ENCODE assay signal across 26 mouse cellular contexts in genomic region chr10:122603960-122604359, GRCm38 (mm10).
DNase-seq lines count a peak whose midpoint lies in the region; ATAC-seq and TF ChIP-seq lines count a peak whose summit lies in the region.
"Had no signal": no experiment of that assay in that cellular context is flagged by ENCODE, and none has a peak within 500 bp of the region (broad histone marks: within the 10 kb centered on the region; RNA-seq: fewer than 3 reads in every experiment).

No protein-coding gene starts in this region.

- DNase-seq in heart, adult 11 months, result peak; percentile 22
- DNase-seq in heart, embryonic 10.5 days (ENCODE audit: low spot score), result no peak
- no peak for DNase-seq in midbrain, postnatal 0 days (ENCODE audit: low spot score)
- peak; percentile 4 for DNase-seq in A20 (ENCODE audit: low read depth, low spot score)
- DNase-seq in brain, adult 2 months (ENCODE audit: low read depth, low spot score), result peak; percentile 17
- no peak for DNase-seq in embryo, embryonic 11 days
- no peak for DNase-seq in adrenal gland, postnatal 4 days (ENCODE audit: low spot score in 2 of 2)
- DNase-seq: adrenal gland, adult 8-10 months; adrenal gland, postnatal 14 days; adrenal gland, postnatal 36 days; cerebellum, adult 11 months; cerebellum, adult 18-20 months; cerebellum, adult 9-10 months; cerebellum, postnatal 10 days; cerebellum, postnatal 25 days; forebrain, postnatal 0 days had no signal

- H3K9ac ChIP-seq in midbrain, embryonic 13.5 days (replicated peaks), result no peak overlapping the region
- H3K9ac ChIP-seq in midbrain, postnatal 0 days (replicated peaks; ENCODE audit: low read length, poor library complexity, severe bottlenecking), result no peak overlapping the region
- H3K9ac ChIP-seq: embryonic facial prominence, embryonic 13.5 days; embryonic facial prominence, embryonic 15.5 days; forebrain, embryonic 13.5 days; forebrain, embryonic 15.5 days; forebrain, postnatal 0 days had no signal

- 0 out of 2 replicates have a peak, but pooled peaks have one; percentile 51 for ATAC-seq in midbrain, embryonic 13.5 days
- no peak for ATAC-seq in midbrain, postnatal 0 days (ENCODE audit: low FRiP score)
- ATAC-seq: activated CD4-positive, CD25-positive, alpha-beta regulatory T cell, adult 4 months; forebrain, embryonic 13.5 days; forebrain, embryonic 15.5 days; forebrain, postnatal 0 days; Patski had no signal

- no peaks in the 10 kb centered on the region for H3K27me3 ChIP-seq in heart, embryonic 10.5 days (ENCODE audit: insufficient read depth, poor library complexity, severe bottlenecking)
- no peaks in the 10 kb centered on the region for H3K27me3 ChIP-seq in midbrain, embryonic 13.5 days
- no peaks in the 10 kb centered on the region for H3K27me3 ChIP-seq in midbrain, postnatal 0 days (ENCODE audit: insufficient read depth, low read length)
- H3K27me3 ChIP-seq: embryonic facial prominence, embryonic 13.5 days; embryonic facial prominence, embryonic 15.5 days; forebrain, embryonic 13.5 days; forebrain, embryonic 15.5 days; Patski had no signal

- no peaks in the 10 kb centered on the region for H3K9me3 ChIP-seq in heart, embryonic 10.5 days
- no peaks in the 10 kb centered on the region for H3K9me3 ChIP-seq in midbrain, embryonic 13.5 days
- H3K9me3 ChIP-seq in midbrain, postnatal 0 days (ENCODE audit: low read length), result no peaks in the 10 kb centered on the region
- H3K9me3 ChIP-seq: embryonic facial prominence, embryonic 13.5 days; embryonic facial prominence, embryonic 15.5 days; forebrain, embryonic 10.5 days; forebrain, embryonic 13.5 days; forebrain, embryonic 15.5 days had no signal

- no peak overlapping the region for H3K27ac ChIP-seq in heart, embryonic 10.5 days
- no peak overlapping the region for H3K27ac ChIP-seq in midbrain, embryonic 13.5 days
- H3K27ac ChIP-seq in midbrain, postnatal 0 days (ENCODE audit: low read depth, low read length), result no peak overlapping the region
- H3K27ac ChIP-seq: embryonic facial prominence, embryonic 13.5 days; embryonic facial prominence, embryonic 15.5 days; forebrain, embryonic 10.5 days; forebrain, embryonic 13.5 days; forebrain, embryonic 15.5 days had no signal

- no peak overlapping the region for H3K4me2 ChIP-seq in midbrain, embryonic 13.5 days (replicated peaks)
- H3K4me2 ChIP-seq in midbrain, postnatal 0 days (ENCODE audit: low read depth, low read length, poor library complexity, severe bottlenecking), result no peak overlapping the region
- H3K4me2 ChIP-seq: embryonic facial prominence, embryonic 13.5 days; embryonic facial prominence, embryonic 15.5 days; forebrain, embryonic 13.5 days; forebrain, embryonic 15.5 days had no signal

- 74% methylated on average over 1 of the region's 1 CpGs for WGBS in heart, embryonic 10.5 days
- 24% methylated on average over 1 of the region's 1 CpGs for WGBS in midbrain, embryonic 13.5 days
- WGBS in midbrain, postnatal 0 days, result 7% methylated on average over 1 of the region's 1 CpGs

- TF ChIP-seq CTCF in midbrain, postnatal 0 days (IDR thresholded peaks at IDR 0.05), result no peak

- H3K4me1 ChIP-seq in heart, embryonic 10.5 days, result 0 out of 2 replicates have a peak, but pooled peaks cover 4% of the 10 kb centered on the region
- H3K4me1 ChIP-seq in midbrain, embryonic 13.5 days (replicated peaks), result peaks cover 16% of the 10 kb centered on the region
- H3K4me1 ChIP-seq in midbrain, postnatal 0 days (ENCODE audit: insufficient read depth, low read length), result no peaks in the 10 kb centered on the region
- H3K4me1 ChIP-seq: embryonic facial prominence, embryonic 13.5 days; embryonic facial prominence, embryonic 15.5 days; forebrain, embryonic 13.5 days had no signal

- no peaks in the 10 kb centered on the region for H3K36me3 ChIP-seq in heart, embryonic 10.5 days
- no peaks in the 10 kb centered on the region for H3K36me3 ChIP-seq in midbrain, embryonic 13.5 days
- no peaks in the 10 kb centered on the region for H3K36me3 ChIP-seq in midbrain, postnatal 0 days (ENCODE audit: insufficient read depth, low read length)
- H3K36me3 ChIP-seq: embryonic facial prominence, embryonic 13.5 days; embryonic facial prominence, embryonic 15.5 days; forebrain, embryonic 10.5 days; forebrain, embryonic 15.5 days; G1E had no signal

- no peak overlapping the region for H3K4me3 ChIP-seq in heart, embryonic 10.5 days
- no peak overlapping the region for H3K4me3 ChIP-seq in midbrain, embryonic 13.5 days (replicated peaks)
- no peak overlapping the region for H3K4me3 ChIP-seq in midbrain, postnatal 0 days (ENCODE audit: low read depth, low read length)
- H3K4me3 ChIP-seq: embryonic facial prominence, embryonic 13.5 days; embryonic facial prominence, embryonic 15.5 days; erythroblast, embryonic 14.5 days; forebrain, embryonic 10.5 days; forebrain, embryonic 13.5 days; forebrain, embryonic 15.5 days had no signal

Comparison
In these comparisons a context has a peak if more than half of its experiments do, and no peak if none do; other contexts are left out.
1. DNase-seq: peak in heart, adult 11 months (single experiment), A20 (single experiment) and brain, adult 2 months (single experiment); none in heart, embryonic 10.5 days (single experiment), midbrain, postnatal 0 days (single experiment), embryo, embryonic 11 days (single experiment) and adrenal gland, postnatal 4 days (0 of 2).